ENCODE assay signal across 9 mouse cellular contexts in the genomic region with DNA sequence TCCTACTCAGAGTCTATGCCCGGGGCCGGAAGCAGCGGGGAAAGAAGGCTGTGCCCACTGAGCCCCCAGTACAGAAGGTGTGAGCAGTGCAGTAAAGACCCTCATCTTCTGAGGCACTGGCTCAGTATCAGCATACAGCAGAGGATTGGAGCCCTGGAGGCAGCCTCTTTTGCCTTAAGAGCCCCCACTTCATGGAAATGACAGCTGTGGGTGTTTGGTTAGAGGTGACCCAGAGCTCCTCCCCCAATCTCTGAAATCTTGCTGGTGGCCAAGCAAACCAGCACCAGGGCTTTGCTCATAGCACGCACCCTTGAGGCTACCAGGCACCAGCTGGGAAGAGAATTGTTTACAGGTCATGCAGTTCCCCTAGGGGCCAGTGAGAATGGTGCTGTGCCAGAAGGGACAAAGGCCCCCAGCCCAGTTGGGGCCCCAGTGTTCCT. TPM values are rescaled to one million over a fixed set of nuclear protein-coding genes. Genes with fewer than 3 reads are reported as not detected.
DNase-seq lines count a peak whose midpoint lies in the region; ATAC-seq and TF ChIP-seq lines count a peak whose summit lies in the region.
"Had no signal": no experiment of that assay in that cellular context is flagged by ENCODE, and none has a peak within 500 bp of the region (broad histone marks: within the 10 kb centered on the region; RNA-seq: fewer than 3 reads in every experiment).

No protein-coding gene starts in this region.

- peak overlapping the region; percentile 61; the same call in 1 of the 2 replicates for H3K27ac ChIP-seq in forebrain, embryonic 13.5 days
- H3K27ac ChIP-seq in forebrain, postnatal 0 days (ENCODE audit: low read depth, low read length), result no peak overlapping the region
- H3K27ac ChIP-seq in midbrain, embryonic 13.5 days, result peak overlapping the region; percentile 57
- no peak overlapping the region for H3K27ac ChIP-seq in midbrain, embryonic 16.5 days (ENCODE audit: low read length)
- no peak overlapping the region for H3K27ac ChIP-seq in embryonic fibroblast, embryonic 13.5 days (ENCODE audit: insufficient read depth, low read length)

- H3ac ChIP-seq in myocyte (ENCODE audit: control insufficient read depth, insufficient read length), result no peak overlapping the region

- peaks cover 39% of the 10 kb centered on the region for H3K79me2 ChIP-seq in myocyte (ENCODE audit: control insufficient read depth, insufficient read depth)

- no peak overlapping the region for H3K4me3 ChIP-seq in forebrain, embryonic 13.5 days
- H3K4me3 ChIP-seq in forebrain, postnatal 0 days (ENCODE audit: low read depth, low read length), result no peak overlapping the region
- no peak overlapping the region for H3K4me3 ChIP-seq in midbrain, embryonic 13.5 days (replicated peaks)
- no peak overlapping the region for H3K4me3 ChIP-seq in midbrain, embryonic 16.5 days (ENCODE audit: low read depth, low read length)
- no peak overlapping the region for H3K4me3 ChIP-seq in embryonic fibroblast, embryonic 13.5 days (ENCODE audit: insufficient read depth, low read length)
- no peak overlapping the region for H3K4me3 ChIP-seq in myocyte
- H3K4me3 ChIP-seq: erythroblast, embryonic 14.5 days had no signal

- peaks cover 68% of the 10 kb centered on the region for H3K4me1 ChIP-seq in forebrain, embryonic 13.5 days
- H3K4me1 ChIP-seq in forebrain, postnatal 0 days (ENCODE audit: insufficient read depth), result no peaks in the 10 kb centered on the region; the same call in 1 of the 2 replicates
- H3K4me1 ChIP-seq in midbrain, embryonic 13.5 days (replicated peaks), result peaks cover 74% of the 10 kb centered on the region
- H3K4me1 ChIP-seq in midbrain, embryonic 16.5 days (ENCODE audit: control insufficient read depth, insufficient read depth, low read length), result peaks cover 35% of the 10 kb centered on the region
- H3K4me1 ChIP-seq in embryonic fibroblast, embryonic 13.5 days (ENCODE audit: control insufficient read depth, insufficient read depth, low read length), result peaks cover 9% of the 10 kb centered on the region; the same call in 1 of the 2 replicates

- H3K9me3 ChIP-seq in forebrain, embryonic 13.5 days (replicated peaks), result no peaks in the 10 kb centered on the region
- H3K9me3 ChIP-seq in forebrain, postnatal 0 days (ENCODE audit: low read length), result no peaks in the 10 kb centered on the region
- H3K9me3 ChIP-seq in midbrain, embryonic 13.5 days, result no peaks in the 10 kb centered on the region
- no peaks in the 10 kb centered on the region for H3K9me3 ChIP-seq in midbrain, embryonic 16.5 days (replicated peaks; ENCODE audit: control insufficient read depth, low read length, poor library complexity, severe bottlenecking)

- no peak for DNase-seq in forebrain, postnatal 0 days
- DNase-seq in testis, postnatal 10 days (ENCODE audit: low spot score), result no peak
- DNase-seq in frontal cortex, postnatal 14 days (ENCODE audit: low spot score in 2 of 2), result no peak

- H3K27me3 ChIP-seq in forebrain, embryonic 13.5 days, result no peaks in the 10 kb centered on the region
- H3K27me3 ChIP-seq in forebrain, postnatal 0 days (ENCODE audit: insufficient read depth, low read length), result no peaks in the 10 kb centered on the region
- no peaks in the 10 kb centered on the region for H3K27me3 ChIP-seq in midbrain, embryonic 13.5 days
- H3K27me3 ChIP-seq in midbrain, embryonic 16.5 days (ENCODE audit: control insufficient read depth, insufficient read depth, low read depth, low read length), result no peaks in the 10 kb centered on the region
- H3K27me3 ChIP-seq in myocyte (ENCODE audit: control insufficient read depth, insufficient read depth, insufficient read length), result no peaks in the 10 kb centered on the region

- H3K36me3 ChIP-seq in forebrain, embryonic 13.5 days (ENCODE audit: poor library complexity, severe bottlenecking), result peaks cover 63% of the 10 kb centered on the region
- H3K36me3 ChIP-seq in forebrain, postnatal 0 days (ENCODE audit: insufficient read depth), result peaks cover 62% of the 10 kb centered on the region
- H3K36me3 ChIP-seq in midbrain, embryonic 13.5 days, result peaks cover 63% of the 10 kb centered on the region
- H3K36me3 ChIP-seq in midbrain, embryonic 16.5 days (ENCODE audit: control insufficient read depth, insufficient read depth, low read length), result peaks cover 45% of the 10 kb centered on the region
- H3K36me3 ChIP-seq in myocyte (ENCODE audit: control insufficient read depth, insufficient read depth), result peaks cover 59% of the 10 kb centered on the region

- ATAC-seq in forebrain, embryonic 13.5 days, result no peak
- no peak for ATAC-seq in forebrain, postnatal 0 days
- no peak for ATAC-seq in midbrain, embryonic 13.5 days
- ATAC-seq in midbrain, embryonic 16.5 days, result no peak

- WGBS in forebrain, embryonic 13.5 days, result 32% methylated on average over 4 of the region's 4 CpGs
- WGBS in forebrain, postnatal 0 days, result 40% methylated on average over 4 of the region's 4 CpGs
- 31% methylated on average over 4 of the region's 4 CpGs for WGBS in midbrain, embryonic 13.5 days
- 21% methylated on average over 4 of the region's 4 CpGs for WGBS in midbrain, embryonic 16.5 days

- peak; percentile 47 for TF ChIP-seq POLR2A in embryonic fibroblast, embryonic 13.5 days (IDR thresholded peaks at IDR 0.05; ENCODE audit: low read depth, low read length)
- TF ChIP-seq POLR2A in myocyte (IDR thresholded peaks at IDR 0.05; ENCODE audit: insufficient read length, low read depth), result peak; percentile 14

- no peak; the same call in 1 of the 2 replicates for TF ChIP-seq CTCF in forebrain, postnatal 0 days (IDR thresholded peaks at IDR 0.05; ENCODE audit: low read depth)
- no peak for TF ChIP-seq CTCF in embryonic fibroblast, embryonic 13.5 days (IDR thresholded peaks at IDR 0.05; ENCODE audit: borderline replicate concordance, insufficient read depth, low read length)

- H3K4me2 ChIP-seq in forebrain, embryonic 13.5 days, result 0 out of 2 replicates have a peak overlapping the region, but pooled peaks have one; percentile 1
- H3K4me2 ChIP-seq in forebrain, postnatal 0 days (ENCODE audit: low read depth), result no peak overlapping the region
- H3K4me2 ChIP-seq in midbrain, embryonic 13.5 days (replicated peaks), result no peak overlapping the region
- no peak overlapping the region for H3K4me2 ChIP-seq in midbrain, embryonic 16.5 days (ENCODE audit: low read length)
- no peak overlapping the region for H3K4me2 ChIP-seq in myocyte (ENCODE audit: low read depth)

- no peak overlapping the region for H3K9ac ChIP-seq in forebrain, embryonic 13.5 days
- no peak overlapping the region for H3K9ac ChIP-seq in forebrain, postnatal 0 days
- H3K9ac ChIP-seq in midbrain, embryonic 13.5 days (replicated peaks), result no peak overlapping the region
- H3K9ac ChIP-seq in midbrain, embryonic 16.5 days (ENCODE audit: low read depth, low read length), result no peak overlapping the region

RNA-seq across cellular contexts. Expression of a gene that starts 3.5 kb away (rescaled TPM):
- polyA plus RNA-seq in forebrain, embryonic 13.5 days (2015; fragmentation: Nextera tagmentation; extraction: Ambion mirVana), result 89.1 and 107 TPM in 2 replicates
- 80.9 and 87.0 TPM in 2 replicates for total RNA-seq in forebrain, postnatal 0 days (2014; rRNA removed)
- 83.8 and 89.6 TPM in 2 replicates for polyA plus RNA-seq in forebrain, postnatal 0 days (2015; fragmentation: Nextera tagmentation; extraction: Ambion mirVana)
- polyA plus RNA-seq in midbrain, embryonic 13.5 days (2015; fragmentation: Nextera tagmentation; extraction: Ambion mirVana), result 89.2 and 95.3 TPM in 2 replicates
- 76.0 and 79.6 TPM in 2 replicates for polyA plus RNA-seq in midbrain, embryonic 16.5 days (2015; fragmentation: Nextera tagmentation; extraction: Ambion mirVana)
- 61.1 and 65.3 TPM in 2 replicates for polyA plus RNA-seq in embryonic fibroblast, embryonic 13.5 days (2011; ENCODE audit: insufficient read length, low read depth, missing spikeins)
- 80.1 TPM for polyA plus RNA-seq in myocyte (2012; fragmentation: generic; extraction: Trizol)

RNA-seq across cellular contexts. Expression of a gene that starts 5.9 kb away (rescaled TPM):
- polyA plus RNA-seq in forebrain, embryonic 13.5 days (2015; fragmentation: Nextera tagmentation; extraction: Ambion mirVana), result 1,763 and 1,849 TPM in 2 replicates
- 1,283 and 1,351 TPM in 2 replicates for total RNA-seq in forebrain, postnatal 0 days (2014; rRNA removed)
- polyA plus RNA-seq in forebrain, postnatal 0 days (2015; fragmentation: Nextera tagmentation; extraction: Ambion mirVana), result 1,258 and 1,497 TPM in 2 replicates
- 1,587 and 1,677 TPM in 2 replicates for polyA plus RNA-seq in midbrain, embryonic 13.5 days (2015; fragmentation: Nextera tagmentation; extraction: Ambion mirVana)
- polyA plus RNA-seq in midbrain, embryonic 16.5 days (2015; fragmentation: Nextera tagmentation; extraction: Ambion mirVana), result 1,403 and 1,446 TPM in 2 replicates
- polyA plus RNA-seq in embryonic fibroblast, embryonic 13.5 days (2011; ENCODE audit: insufficient read length, low read depth, missing spikeins), result 1,481 and 1,562 TPM in 2 replicates
- polyA plus RNA-seq in myocyte (2012; fragmentation: generic; extraction: Trizol), result 1,606 TPM

RNA-seq across cellular contexts. Expression of a gene that starts 11.7 kb away (rescaled TPM):
- 5.1 TPM in 2 replicates for polyA plus RNA-seq in forebrain, embryonic 13.5 days (2015; fragmentation: Nextera tagmentation; extraction: Ambion mirVana)
- total RNA-seq in forebrain, postnatal 0 days (2014; rRNA removed), result 2.8 and 3.1 TPM in 2 replicates
- 2.2 and 2.7 TPM in 2 replicates for polyA plus RNA-seq in forebrain, postnatal 0 days (2015; fragmentation: Nextera tagmentation; extraction: Ambion mirVana)
- 5.2 and 7.1 TPM in 2 replicates for polyA plus RNA-seq in midbrain, embryonic 13.5 days (2015; fragmentation: Nextera tagmentation; extraction: Ambion mirVana)
- polyA plus RNA-seq in midbrain, embryonic 16.5 days (2015; fragmentation: Nextera tagmentation; extraction: Ambion mirVana), result 3.6 and 3.7 TPM in 2 replicates
- polyA plus RNA-seq in embryonic fibroblast, embryonic 13.5 days (2011; ENCODE audit: insufficient read length, low read depth, missing spikeins), result 4.3 and 6.2 TPM in 2 replicates
- polyA plus RNA-seq in myocyte (2012; fragmentation: generic; extraction: Trizol), result 7.3 TPM

RNA-seq across cellular contexts. Expression of a gene that starts 17.7 kb away (rescaled TPM):
- polyA plus RNA-seq in forebrain, embryonic 13.5 days (2015; fragmentation: Nextera tagmentation; extraction: Ambion mirVana), result 23.1 and 26.2 TPM in 2 replicates
- total RNA-seq in forebrain, postnatal 0 days (2014; rRNA removed), result 79.2 and 79.6 TPM in 2 replicates
- 32.2 and 33.7 TPM in 2 replicates for polyA plus RNA-seq in forebrain, postnatal 0 days (2015; fragmentation: Nextera tagmentation; extraction: Ambion mirVana)
- polyA plus RNA-seq in midbrain, embryonic 13.5 days (2015; fragmentation: Nextera tagmentation; extraction: Ambion mirVana), result 23.5 and 25.5 TPM in 2 replicates
- polyA plus RNA-seq in midbrain, embryonic 16.5 days (2015; fragmentation: Nextera tagmentation; extraction: Ambion mirVana), result 31.0 and 32.5 TPM in 2 replicates
- polyA plus RNA-seq in embryonic fibroblast, embryonic 13.5 days (2011; ENCODE audit: insufficient read length, low read depth, missing spikeins), result 0.47 and 0.81 TPM in 2 replicates
- 0.30 TPM for polyA plus RNA-seq in myocyte (2012; fragmentation: generic; extraction: Trizol)
- polyA plus RNA-seq: erythroblast, embryonic 14.5 days had no signal

RNA-seq across cellular contexts. Expression of a gene that starts 32.2 kb away (rescaled TPM):
- polyA plus RNA-seq in forebrain, embryonic 13.5 days (2015; fragmentation: Nextera tagmentation; extraction: Ambion mirVana), result 47.2 and 51.9 TPM in 2 replicates
- total RNA-seq in forebrain, postnatal 0 days (2014; rRNA removed), result 68.3 and 84.5 TPM in 2 replicates
- 76.2 and 84.4 TPM in 2 replicates for polyA plus RNA-seq in forebrain, postnatal 0 days (2015; fragmentation: Nextera tagmentation; extraction: Ambion mirVana)
- 29.7 and 30.4 TPM in 2 replicates for polyA plus RNA-seq in midbrain, embryonic 13.5 days (2015; fragmentation: Nextera tagmentation; extraction: Ambion mirVana)
- polyA plus RNA-seq in midbrain, embryonic 16.5 days (2015; fragmentation: Nextera tagmentation; extraction: Ambion mirVana), result 37.8 and 40.7 TPM in 2 replicates
- polyA plus RNA-seq in embryonic fibroblast, embryonic 13.5 days (2011; ENCODE audit: insufficient read length, low read depth, missing spikeins), result 81.9 and 90.3 TPM in 2 replicates
- 913 TPM for polyA plus RNA-seq in myocyte (2012; fragmentation: generic; extraction: Trizol)

Comparison
In these comparisons a context has a peak if more than half of its experiments do, and no peak if none do; other contexts are left out.
1. H3K27ac ChIP-seq: peak in forebrain, embryonic 13.5 days (single experiment) and midbrain, embryonic 13.5 days (single experiment); none in forebrain, postnatal 0 days (single experiment), midbrain, embryonic 16.5 days (single experiment) and embryonic fibroblast, embryonic 13.5 days (single experiment).